Mouse (Mus musculus): ENCODE data around the gene Map4k4.

Gene Map4k4

GRCm38 (mm10) chr1:39963821-39964220 lies 63.1 kb downstream of the Map4k4 start:
- no peak for DNase-seq (ENCODE audit: low read depth, low spot score)

GRCm38 (mm10) chr1:39964427-39964826 lies 63.7 kb downstream of the Map4k4 start:
- DNase-seq (ENCODE audit: low read depth, low spot score), result no peak

GRCm38 (mm10) chr1:39965461-39965860 lies 64.7 kb downstream of the Map4k4 start:
- no peak for DNase-seq (ENCODE audit: low read depth, low spot score)

GRCm38 (mm10) chr1:39968999-39969398 lies 68.3 kb downstream of the Map4k4 start:
- DNase-seq (ENCODE audit: low read depth, low spot score), result no peak

- no peak for DNase-seq (ENCODE audit: low read depth, low spot score)
Observed at GRCm38 (mm10) chr1:39969771-39970406, 69.2 kb downstream of the Map4k4 start.

- DNase-seq (ENCODE audit: low read depth, low spot score), result no peak
Observed at GRCm38 (mm10) chr1:39972411-39972810, 71.7 kb downstream of the Map4k4 start.

GRCm38 (mm10) chr1:39973911-39974310 lies 73.2 kb downstream of the Map4k4 start:
- DNase-seq (ENCODE audit: low read depth, low spot score), result no peak

GRCm38 (mm10) chr1:39975005-39975404 lies 74.3 kb downstream of the Map4k4 start:
- DNase-seq (ENCODE audit: low read depth, low spot score), result no peak

- DNase-seq (ENCODE audit: low read depth, low spot score), result no peak
Observed at GRCm38 (mm10) chr1:39976107-39976506, 75.4 kb downstream of the Map4k4 start.

- DNase-seq (ENCODE audit: low read depth, low spot score), result no peak
Observed at GRCm38 (mm10) chr1:39976847-39977744, 76.4 kb downstream of the Map4k4 start.

- DNase-seq (ENCODE audit: low read depth, low spot score), result no peak
Observed at GRCm38 (mm10) chr1:39978781-39979486, 78.2 kb downstream of the Map4k4 start.

- no peak for DNase-seq (ENCODE audit: low read depth, low spot score)
Observed at GRCm38 (mm10) chr1:39980314-39981290, 79.9 kb downstream of the Map4k4 start.

GRCm38 (mm10) chr1:39981970-39982369 lies 81.3 kb downstream of the Map4k4 start:
- no peak for DNase-seq (ENCODE audit: low read depth, low spot score)

GRCm38 (mm10) chr1:39982727-39983487 lies 82.2 kb downstream of the Map4k4 start:
- DNase-seq (ENCODE audit: low read depth, low spot score), result no peak

GRCm38 (mm10) chr1:39984331-39984730 lies 83.6 kb downstream of the Map4k4 start:
- no peak for DNase-seq (ENCODE audit: low read depth, low spot score)

GRCm38 (mm10) chr1:39986820-39987219 lies 86.1 kb downstream of the Map4k4 start:
- no peak for DNase-seq (ENCODE audit: low read depth, low spot score)

- no peak for DNase-seq (ENCODE audit: low read depth, low spot score)
Observed at GRCm38 (mm10) chr1:39988841-39989240, 88.1 kb downstream of the Map4k4 start.

GRCm38 (mm10) chr1:39990041-39990440 lies 89.3 kb downstream of the Map4k4 start:
- DNase-seq (ENCODE audit: low read depth, low spot score), result no peak

- DNase-seq (ENCODE audit: low read depth, low spot score), result no peak
Observed at GRCm38 (mm10) chr1:39993921-39994320, 93.2 kb downstream of the Map4k4 start.

- no peak for DNase-seq (ENCODE audit: low read depth, low spot score)
Observed at GRCm38 (mm10) chr1:39995593-39995992, 94.9 kb downstream of the Map4k4 start.
